Mouse (Mus musculus) CH12.LX (cell line): Measurements from ENCODE around the gene Ccdc8.
A peak's percentile ranks its signal among the peaks of the same experiment; 100 is the strongest.

Experiments used
- CTCF ChIP-seq, 2 experiments: IDR thresholded peaks in 1 of 2; conservative IDR thresholded peaks in 1 of 2; 2 replicates each; pipeline ENCODE4 v1.5.1; 2011 to 2012; ENCODE audit warnings: low read depth in 2 of 2, low read length in 2 of 2, improper control_type of control experiment in 1 of 2, inconsistent platforms in 1 of 2, mild to moderate bottlenecking in 1 of 2, moderate library complexity in 1 of 2
- E2F4 ChIP-seq: IDR thresholded peaks from 2 replicates; pipeline ENCODE4 v1.6.1; 2011; ENCODE audit warnings: low read depth, low read length, improper control_type of control experiment; ENCODE audit not compliant: insufficient replicate concordance
- ELF1 ChIP-seq: IDR thresholded peaks from 2 replicates; pipeline ENCODE4 v1.6.1; 2014; ENCODE audit warnings: low read depth, mild to moderate bottlenecking, inconsistent platforms, low read length, improper control_type of control experiment
- EP300 ChIP-seq: IDR thresholded peaks from 2 replicates; pipeline ENCODE4 v1.6.1; 2011; ENCODE audit warnings: low read length, improper control_type of control experiment
- MAFK ChIP-seq: IDR thresholded peaks from 2 replicates; pipeline ENCODE4 v1.6.1; 2011; ENCODE audit warnings: low read length, improper control_type of control experiment; ENCODE audit not compliant: insufficient replicate concordance
- MAZ ChIP-seq: IDR thresholded peaks from 2 replicates; pipeline ENCODE4 v1.6.1; 2012; ENCODE audit warnings: low read depth, mild to moderate bottlenecking, inconsistent platforms, low read length, improper control_type of control experiment, moderate library complexity
- MYC ChIP-seq: IDR thresholded peaks from 2 replicates; pipeline ENCODE4 v1.6.1; 2011; ENCODE audit warnings: low read depth, mild to moderate bottlenecking, improper control_type of control experiment, low read length
- POLR2A ChIP-seq: IDR thresholded peaks from 2 replicates; pipeline ENCODE4 v1.6.1; 2011; ENCODE audit warnings: low read depth, mild to moderate bottlenecking, improper control_type of control experiment, low read length
- RCOR1 ChIP-seq: conservative IDR thresholded peaks from 2 replicates; pipeline ENCODE4 v1.6.1; 2012; ENCODE audit warnings: low read depth, mild to moderate bottlenecking, inconsistent platforms, low read length, improper control_type of control experiment
- TBP ChIP-seq: conservative IDR thresholded peaks from 2 replicates; pipeline ENCODE4 v1.6.1; 2011; ENCODE audit warnings: low read depth, low read length, improper control_type of control experiment
- UBTF ChIP-seq: IDR thresholded peaks from 2 replicates; pipeline ENCODE4 v1.6.1; 2012; ENCODE audit warnings: low read depth, mild to moderate bottlenecking, inconsistent platforms, low read length, improper control_type of control experiment, moderate library complexity
- USF1 ChIP-seq: IDR thresholded peaks from 2 replicates; pipeline ENCODE4 v1.6.1; 2014; ENCODE audit warnings: low read depth, mild to moderate bottlenecking, inconsistent platforms, low read length, improper control_type of control experiment
- ZC3H11A ChIP-seq: IDR thresholded peaks from 2 replicates; pipeline ENCODE4 v1.6.1; 2012; ENCODE audit warnings: low read depth, mild to moderate bottlenecking, inconsistent platforms, low read length, improper control_type of control experiment
- ZMIZ1 ChIP-seq: IDR thresholded peaks from 2 replicates; pipeline ENCODE4 v1.6.1; 2012; ENCODE audit warnings: low read depth, mild to moderate bottlenecking, inconsistent platforms, low read length, improper control_type of control experiment

DNA sequence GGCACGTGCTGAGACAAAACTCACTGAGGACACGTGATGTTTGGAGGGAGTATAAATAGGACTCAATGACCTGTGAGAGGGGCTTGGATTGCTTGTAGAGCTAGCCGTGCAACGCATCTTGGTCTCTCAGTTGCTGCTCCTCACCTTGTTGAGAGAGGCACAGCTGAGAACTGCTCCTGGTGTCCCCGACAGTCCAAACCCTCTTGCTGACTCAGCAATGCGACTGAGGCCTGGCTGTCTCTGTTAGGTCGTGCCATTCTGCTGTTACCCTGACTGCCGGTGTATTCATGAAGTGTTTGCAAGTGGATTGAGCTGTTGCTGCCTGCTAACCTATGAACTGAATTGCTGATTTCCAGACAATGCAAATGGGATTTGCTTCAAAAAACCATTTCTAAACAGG, 16.2 kb upstream of the Ccdc8 start:
- TF ChIP-seq UBTF (no peak), E2F4 (no peak), EP300 (no peak), MAFK (peak; percentile 81), CTCF (conservative IDR thresholded peaks at IDR 0.05 in 1 of 2, IDR thresholded peaks at IDR 0.05 in 1 of 2; ENCODE audit: low read depth in 2 of 2, low read length in 2 of 2) (no peak), POLR2A (no peak), RCOR1 (no peak), USF1 (no peak), ELF1 (no peak), MYC (no peak), ZC3H11A (no peak), MAZ (no peak), ZMIZ1 (no peak), TBP (no peak)
